Mouse (Mus musculus) kidney, adult 2 months (tissue): ENCODE data around the gene Tinagl1.

ENCODE experiments used
- CTCF ChIP-seq: fragments of 200-500 bp; conservative IDR thresholded peaks from 2 replicates; pipeline ENCODE4 v1.5.1; 2011; ENCODE audit warnings: low read depth, mild to moderate bottlenecking, control low read depth, low read length, moderate library complexity, mixed read lengths; ENCODE audit not compliant: insufficient read depth, insufficient read length
- POLR2A ChIP-seq: fragments of 200-500 bp; IDR thresholded peaks from one replicate; pipeline ENCODE4 v1.6.1; 2011; ENCODE audit warnings: low read depth, low read length, control low read depth

- no peak for TF ChIP-seq POLR2A
- no peak for TF ChIP-seq CTCF
Measured at GRCm38 (mm10) chr4:130179876-130180275, 5.0 kb upstream of the Tinagl1 start.
